Mouse (Mus musculus) CH12.LX (cell line): ENCODE measurements around the gene Psmd5.

ENCODE experiments used
- CHD1 ChIP-seq: IDR thresholded peaks from 2 replicates; pipeline ENCODE4 v1.6.1; 2012; ENCODE audit warnings: low read depth, low read length, improper control_type of control experiment, inconsistent platforms
- CTCF ChIP-seq, 2 experiments: IDR thresholded peaks in 1 of 2; conservative IDR thresholded peaks in 1 of 2; 2 replicates each; pipeline ENCODE4 v1.5.1; 2011 to 2012; ENCODE audit warnings: low read depth in 2 of 2, low read length in 2 of 2, improper control_type of control experiment in 1 of 2, inconsistent platforms in 1 of 2, mild to moderate bottlenecking in 1 of 2, moderate library complexity in 1 of 2
- GABPA ChIP-seq: IDR thresholded peaks from 2 replicates; pipeline ENCODE4 v1.6.1; 2012; ENCODE audit warnings: low read depth, low read length, improper control_type of control experiment, inconsistent platforms; ENCODE audit not compliant: insufficient replicate concordance
- NRF1 ChIP-seq: IDR thresholded peaks from 2 replicates; pipeline ENCODE4 v1.6.1; 2014; ENCODE audit warnings: low read depth, mild to moderate bottlenecking, inconsistent platforms, low read length, improper control_type of control experiment, moderate library complexity
- POLR2A ChIP-seq: IDR thresholded peaks from 2 replicates; pipeline ENCODE4 v1.6.1; 2011; ENCODE audit warnings: low read depth, mild to moderate bottlenecking, improper control_type of control experiment, low read length
- TBP ChIP-seq: conservative IDR thresholded peaks from 2 replicates; pipeline ENCODE4 v1.6.1; 2011; ENCODE audit warnings: low read depth, low read length, improper control_type of control experiment
- UBTF ChIP-seq: IDR thresholded peaks from 2 replicates; pipeline ENCODE4 v1.6.1; 2012; ENCODE audit warnings: low read depth, mild to moderate bottlenecking, inconsistent platforms, low read length, improper control_type of control experiment, moderate library complexity
- ZNF384 ChIP-seq: IDR thresholded peaks from 2 replicates; pipeline ENCODE4 v1.6.1; 2012; ENCODE audit warnings: low read depth, low read length, improper control_type of control experiment, inconsistent platforms

GRCm38 (mm10) chr2:34913218-34914068 lies 38.7 kb upstream of the Psmd5 start, which contains the start of gene Phf19:
- TF ChIP-seq ZNF384 (no peak), CHD1 (peak; percentile 89), POLR2A (peak; percentile 66), TBP (no peak), GABPA (no peak), CTCF (conservative IDR thresholded peaks at IDR 0.05 in 1 of 2, IDR thresholded peaks at IDR 0.05 in 1 of 2; ENCODE audit: low read depth in 2 of 2, low read length in 2 of 2) (peak in 1 of 2 experiments; percentile 40; a peak in 2 of 4 replicates), NRF1 (peak; percentile 49; the same call in 1 of the 2 replicates), UBTF (0 out of 2 replicates have a peak, but pooled peaks have one; percentile 37)
